Mouse (Mus musculus) midbrain, embryonic 16.5 days (tissue): ENCODE data around the gene Acot3. TPM values are rescaled to one million over a fixed set of nuclear protein-coding genes. Genes with fewer than 3 reads are reported as not detected.
"Not testable (repeated sequence)": the region's sequence is repeated elsewhere in the genome, so short reads cannot be mapped to it uniquely, and the experiment has no call there.

Experiments used
- ATAC-seq: fragments of 200-750 bp; cut with Nextera tagmentation; 2 replicates; pipeline ENCODE4 v1.8.0; 2017; ENCODE audit warnings: moderate TSS enrichment
- H3K27ac ChIP-seq: fragments of 300-500 bp; sonication (generic); 2 replicates; pipeline ENCODE4 v1.5.1; 2014; ENCODE audit warnings: mild to moderate bottlenecking, low read length, mixed read lengths
- H3K27me3 ChIP-seq: fragments of 300-500 bp; sonication (generic); 2 replicates; pipeline ENCODE4 v1.6.1; 2014; ENCODE audit warnings: low read depth, low read length, mixed read lengths; ENCODE audit not compliant: control insufficient read depth, insufficient read depth
- H3K36me3 ChIP-seq: fragments of 300-500 bp; sonication (generic); 2 replicates; pipeline ENCODE4 v1.6.1; 2014; ENCODE audit warnings: mild to moderate bottlenecking, low read length, moderate library complexity, mixed read lengths; ENCODE audit not compliant: control insufficient read depth, insufficient read depth
- H3K4me1 ChIP-seq: fragments of 300-500 bp; sonication (generic); 2 replicates; pipeline ENCODE4 v1.6.1; 2014; ENCODE audit warnings: mild to moderate bottlenecking, low read length, mixed read lengths; ENCODE audit not compliant: control insufficient read depth, insufficient read depth
- H3K4me2 ChIP-seq: fragments of 300-500 bp; sonication (generic); 2 replicates; pipeline ENCODE4 v1.6.1; 2014; ENCODE audit warnings: mild to moderate bottlenecking, low read length, mixed read lengths
- H3K4me3 ChIP-seq: fragments of 300-500 bp; sonication (generic); 2 replicates; pipeline ENCODE4 v1.5.1; 2014; ENCODE audit warnings: low read depth, mild to moderate bottlenecking, low read length, moderate library complexity, mixed read lengths
- H3K9ac ChIP-seq: fragments of 300-500 bp; sonication (generic); 2 replicates; pipeline ENCODE4 v1.6.1; 2014; ENCODE audit warnings: low read depth, low read length, mixed read lengths
- H3K9me3 ChIP-seq: fragments of 300-500 bp; sonication (generic); replicated peaks from 2 replicates; pipeline ENCODE4 v1.6.1; 2014; ENCODE audit warnings: mild to moderate bottlenecking, low read length, mixed read lengths; ENCODE audit not compliant: control insufficient read depth, poor library complexity, severe bottlenecking
- WGBS: fragments of 180-500 bp; shearing (Covaris S2); extraction: QIAGEN DNeasy Blood & Tissue Kit; methylation state at CpG from one replicate; pipeline ENCODE4 v1.1.7; 2014; 5-methylcytosine and 5-hydroxymethylcytosine counted together
- polyA plus RNA-seq: library from polyadenylated mRNA; unstranded; fragments of >200 nt; fragmentation: Nextera tagmentation; extraction: Ambion mirVana; gene quantifications from 2 replicates; pipeline ENCODE4 v1.2.1, GENCODE M21; 2015

The Acot3 gene
- polyA plus RNA-seq, 1 experiment from 2014 or later = 1.4 TPM

GRCm38 (mm10) chr12:84100604-84101492, 48.9 kb downstream of the Acot3 start, which contains the start of gene Acot6:
TSS of gene Acot6 (plus strand) at chr12:84100654.
- not testable (repeated sequence) for H3K4me1 ChIP-seq, H3K36me3 ChIP-seq, H3K9me3 ChIP-seq, H3K27me3 ChIP-seq
- peak within 1 kb of the TSS; percentile 73 for H3K9ac ChIP-seq
- H3K4me3 ChIP-seq = peak within 1 kb of the TSS; percentile 57
- ATAC-seq = peak; percentile 80
- peak within 1 kb of the TSS; percentile 73 for H3K27ac ChIP-seq
- WGBS = under 1% methylated on average over 70 of the region's 80 CpGs
- H3K4me2 ChIP-seq = peak within 1 kb of the TSS; percentile 82

GRCm38 (mm10) chr12:84101493-84101845, 49.5 kb downstream of the Acot3 start:
- no peaks in the 10 kb centered on the region for H3K36me3 ChIP-seq
- no peaks in the 10 kb centered on the region for H3K9me3 ChIP-seq
- H3K27me3 ChIP-seq = no peaks in the 10 kb centered on the region
- ATAC-seq = no peak
- H3K4me3 ChIP-seq = peak overlapping the region; percentile 57
- H3K4me1 ChIP-seq = no peaks in the 10 kb centered on the region
- no peak overlapping the region for H3K27ac ChIP-seq
- no peak overlapping the region for H3K9ac ChIP-seq
- WGBS = 55% methylated on average over 2 of the region's 2 CpGs
- H3K4me2 ChIP-seq = peak overlapping the region; percentile 82

GRCm38 (mm10) chr12:84107012-84107411, 55.1 kb downstream of the Acot3 start:
- H3K9ac ChIP-seq = no peak overlapping the region
- no peak overlapping the region for H3K4me2 ChIP-seq
- no peak overlapping the region for H3K27ac ChIP-seq
- no peaks in the 10 kb centered on the region for H3K9me3 ChIP-seq
- no peak overlapping the region for H3K4me3 ChIP-seq
- no peaks in the 10 kb centered on the region for H3K27me3 ChIP-seq
- no peaks in the 10 kb centered on the region for H3K4me1 ChIP-seq
- H3K36me3 ChIP-seq = no peaks in the 10 kb centered on the region
- 88% methylated on average over 3 of the region's 3 CpGs for WGBS
- no peak for ATAC-seq

GRCm38 (mm10) chr12:84107692-84108091, 55.7 kb downstream of the Acot3 start:
- H3K4me3 ChIP-seq = no peak overlapping the region

GRCm38 (mm10) chr12:84109924-84110323, 58.0 kb downstream of the Acot3 start:
- H3K9ac ChIP-seq = no peak overlapping the region
- H3K4me1 ChIP-seq = peaks cover 2% of the 10 kb centered on the region
- WGBS = 90% methylated on average over 1 of the region's 1 CpGs
- no peaks in the 10 kb centered on the region for H3K36me3 ChIP-seq
- ATAC-seq = no peak
- no peak overlapping the region for H3K4me3 ChIP-seq
- no peaks in the 10 kb centered on the region for H3K9me3 ChIP-seq
- no peak overlapping the region for H3K27ac ChIP-seq
- no peaks in the 10 kb centered on the region for H3K27me3 ChIP-seq
- no peak overlapping the region for H3K4me2 ChIP-seq

More at GRCm38 (mm10) chr12:84107692-84108091, 55.7 kb downstream of the Acot3 start:
- H3K36me3 ChIP-seq = no peaks in the 10 kb centered on the region
- no peaks in the 10 kb centered on the region for H3K9me3 ChIP-seq
- H3K27me3 ChIP-seq = no peaks in the 10 kb centered on the region
- H3K4me1 ChIP-seq = no peaks in the 10 kb centered on the region
- no peak for ATAC-seq
- WGBS = 88% methylated on average over 1 of the region's 1 CpGs
- H3K27ac ChIP-seq = no peak overlapping the region
- no peak overlapping the region for H3K9ac ChIP-seq
- no peak overlapping the region for H3K4me2 ChIP-seq

Other genes starting within 250 kb of the Acot3 start
- gene Numb, start 130.2 kb upstream of the Acot3 start, polyA plus RNA-seq = 14.2 and 16.7 TPM in 2 replicates
- 8.7 and 9.2 TPM in 2 replicates for gene Riox1, start 101.5 kb upstream of the Acot3 start, polyA plus RNA-seq
- gene Heatr4, start 67.3 kb upstream of the Acot3 start, polyA plus RNA-seq = 0.06 TPM in 1 of 2 replicates, not detected in the other
- 11.4 and 15.3 TPM in 2 replicates for gene Acot2, start 64.3 kb upstream of the Acot3 start, polyA plus RNA-seq
- gene Acot1, start 42.7 kb upstream of the Acot3 start, polyA plus RNA-seq = 74.1 and 89.4 TPM in 2 replicates
- 0.59 and 0.67 TPM in 2 replicates for gene Acot4, start 13.8 kb upstream of the Acot3 start, polyA plus RNA-seq
- gene Gm49366, start 13.2 kb upstream of the Acot3 start, polyA plus RNA-seq = not detected in 2 replicates
- 0.22 and 0.31 TPM in 2 replicates for gene Acot5, start 17.2 kb downstream of the Acot3 start, polyA plus RNA-seq
- 0.98 and 1.2 TPM in 2 replicates for gene Acot6, start 48.5 kb downstream of the Acot3 start, polyA plus RNA-seq
- 9.1 and 10.9 TPM in 2 replicates for gene Dnal1, start 62.2 kb downstream of the Acot3 start, polyA plus RNA-seq
- gene Pnma1, start 96.3 kb downstream of the Acot3 start, polyA plus RNA-seq = 8.2 and 9.3 TPM in 2 replicates
- 2.7 and 3.6 TPM in 2 replicates for gene Elmsan1, start 166.7 kb downstream of the Acot3 start, polyA plus RNA-seq
- 17.8 and 19.8 TPM in 2 replicates for gene Ptgr2, start 233.1 kb downstream of the Acot3 start, polyA plus RNA-seq